Mouse (Mus musculus) C3H10T1/2 (cell line): ENCODE measurements around the gene Fam78b. TPM values are rescaled to one million over a fixed set of nuclear protein-coding genes. Genes with fewer than 3 reads are reported as not detected.

Source experiments
- polyA plus RNA-seq, 2 experiments: library from polyadenylated mRNA; unstranded; fragments of >200 nt; fragmentation: generic; extraction: Trizol; gene quantifications; one replicate each; pipeline ENCODE4 v1.2.1; 2012; ENCODE audit warnings: missing spikeins in 2 of 2

The Fam78b gene
- under 1 TPM; 0.14 to 0.27 TPM for polyA plus RNA-seq

DNA sequence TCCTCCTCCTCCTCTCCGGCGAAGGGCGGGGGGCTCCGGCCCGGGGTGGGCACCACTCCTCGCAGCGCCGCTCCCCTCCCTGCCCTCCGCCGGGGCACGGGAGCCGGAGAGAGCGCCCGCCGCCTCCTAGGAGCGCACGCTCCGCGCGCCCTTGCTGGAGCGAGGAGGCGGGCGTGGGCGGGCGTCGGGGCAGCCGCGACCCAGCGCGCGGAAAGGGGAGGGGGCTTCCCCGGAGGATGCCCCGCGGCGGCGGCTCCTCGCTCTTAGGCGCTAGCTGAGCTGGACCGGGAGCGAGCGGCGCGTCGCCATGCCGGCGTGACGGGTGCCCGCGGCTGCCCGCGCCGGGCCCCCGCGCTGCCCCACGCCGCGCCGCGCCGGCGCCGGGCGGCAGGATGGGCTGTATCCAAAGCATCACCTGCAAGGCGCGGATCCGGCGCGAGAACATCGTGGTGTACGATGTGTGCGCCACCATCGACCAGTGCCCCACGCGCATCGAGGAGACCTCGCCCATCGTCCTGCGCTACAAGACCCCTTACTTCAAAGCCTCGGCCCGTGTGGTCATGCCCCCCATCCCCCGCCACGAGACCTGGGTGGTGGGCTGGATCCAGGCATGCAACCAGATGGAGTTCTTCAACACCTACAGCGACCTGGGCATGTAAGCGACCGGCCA, at the start of gene Fam78b:
Fam78b (plus strand) TSS at position 244 of the 670 bp plus-strand sequence.

